Mouse (Mus musculus): ENCODE measurements around the gene Vcl. TPM values are rescaled to one million over a fixed set of nuclear protein-coding genes. Genes with fewer than 3 reads are reported as not detected.

Vcl gene
- total and polyA plus RNA-seq, 3 experiments, result 2.1 to 4.6 (median 4.5) TPM

DNA sequence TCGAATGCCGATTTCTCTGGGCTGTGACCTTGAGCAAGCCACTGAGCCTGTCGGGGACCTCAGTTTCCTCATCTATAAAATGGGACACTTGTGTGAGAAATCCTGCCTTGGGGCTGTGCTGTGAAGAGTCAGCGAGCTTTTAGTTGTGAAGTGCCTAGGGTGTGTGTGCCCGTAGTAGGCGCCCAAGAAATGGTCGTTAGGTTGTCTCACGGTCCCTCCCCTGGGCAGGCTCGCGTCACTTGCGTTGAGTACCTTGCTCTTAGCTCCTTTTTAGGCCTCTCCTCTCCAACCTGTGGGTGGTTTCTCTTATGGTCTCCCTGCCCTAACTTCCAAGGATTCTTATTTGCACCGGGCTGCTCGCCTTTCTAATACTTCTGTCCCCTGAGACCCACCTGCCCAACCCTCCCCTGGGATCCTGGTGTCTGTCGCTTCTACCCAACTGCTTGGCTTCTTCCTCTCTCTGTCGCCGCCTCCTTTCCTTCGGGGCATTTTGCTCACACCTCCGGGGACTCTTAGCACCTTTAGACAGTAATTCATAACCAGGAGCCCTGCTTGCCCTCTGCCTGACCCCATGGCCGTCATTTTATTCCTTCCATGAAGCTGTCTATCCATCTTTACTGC, 726 bp downstream of the Vcl start:
- peak overlapping the region; percentile 60 to 72 (median 61) for H3K4me3 ChIP-seq (replicated peaks in 1 of 3; ENCODE audit: low read depth in 2 of 3, low read length in 2 of 3, poor library complexity in 1 of 3)
- H3K4me2 ChIP-seq (ENCODE audit: insufficient read depth, low read depth, poor library complexity, severe bottlenecking), result peak overlapping the region; percentile 84
- peak; percentile 53 for DNase-seq (ENCODE audit: extremely low read depth)
- no peaks in the 10 kb centered on the region for H3K79me2 ChIP-seq (replicated peaks; ENCODE audit: control insufficient read depth, extremely low read depth, insufficient read depth, poor library complexity, severe bottlenecking)
- in situ Hi-C loops (cut with MboI; ENCODE audit: low pct_ligation_motif_present, low pct_unique_long_range_greater_than_20kb, low sequenced_read_pairs) (no loop called here), dilution Hi-C loops (cut with MboI; ENCODE audit: extremely low pct_ligation_motif_present, extremely low pct_unique_long_range_greater_than_20kb, low sequenced_read_pairs) (no loop called here)
- H3K27me3 ChIP-seq (replicated peaks), result peaks cover 8% of the 10 kb centered on the region
- peaks cover 6% of the 10 kb centered on the region for H3K9me3 ChIP-seq (replicated peaks; ENCODE audit: low read length)
- H3K36me3 ChIP-seq (replicated peaks in 1 of 2; ENCODE audit: control insufficient read depth in 1 of 2, insufficient read depth in 1 of 2, low read length in 1 of 2), result no peaks in the 10 kb centered on the region
- TF ChIP-seq ELF1 (IDR thresholded peaks at IDR 0.05; ENCODE audit: low read depth, low read length), result no peak
- TF ChIP-seq ZNF384 (IDR thresholded peaks at IDR 0.05; ENCODE audit: low read depth, low read length), result no peak
- TF ChIP-seq RCOR1 (conservative IDR thresholded peaks at IDR 0.05; ENCODE audit: low read depth, low read length), result no peak
- TF ChIP-seq USF2 (conservative IDR thresholded peaks at IDR 0.05; ENCODE audit: low read depth, low read length), result no peak
- no peak for TF ChIP-seq E2F4 (IDR thresholded peaks at IDR 0.05; ENCODE audit: insufficient replicate concordance, low read depth, low read length)
- TF ChIP-seq MAFK (IDR thresholded peaks at IDR 0.05; ENCODE audit: insufficient replicate concordance, low read length), result no peak
- TF ChIP-seq CTCF (conservative IDR thresholded peaks at IDR 0.05 in 1 of 2, IDR thresholded peaks at IDR 0.05 in 1 of 2; ENCODE audit: low read depth in 2 of 2, low read length in 2 of 2), result no peak
- no peak for TF ChIP-seq SMC3 (IDR thresholded peaks at IDR 0.05; ENCODE audit: low read depth, low read length)
- no peak for TF ChIP-seq JUND (conservative IDR thresholded peaks at IDR 0.05; ENCODE audit: low read depth, low read length)
- TF ChIP-seq SIN3A (IDR thresholded peaks at IDR 0.05; ENCODE audit: low read length), result no peak; the same call in 1 of the 2 replicates
- no peak for TF ChIP-seq GABPA (IDR thresholded peaks at IDR 0.05; ENCODE audit: insufficient replicate concordance, low read depth, low read length)
- no peak for TF ChIP-seq EP300 (IDR thresholded peaks at IDR 0.05; ENCODE audit: low read length)
- no peak for TF ChIP-seq CHD1 (IDR thresholded peaks at IDR 0.05; ENCODE audit: low read depth, low read length)
- no peak for TF ChIP-seq ZC3H11A (IDR thresholded peaks at IDR 0.05; ENCODE audit: low read depth, low read length)
- TF ChIP-seq MEF2A (IDR thresholded peaks at IDR 0.05; ENCODE audit: borderline replicate concordance, low read depth, low read length), result no peak
- no peak overlapping the region; the same call in 1 of the 2 replicates for H3K9ac ChIP-seq (ENCODE audit: insufficient read depth, low read depth)
- no peak overlapping the region for H3K27ac ChIP-seq (ENCODE audit: insufficient read depth, low read depth)
- H3K4me1 ChIP-seq (ENCODE audit: control insufficient read depth in 1 of 2, insufficient read depth in 2 of 2), result peaks cover 2 to 16% of the 10 kb centered on the region in 2 experiments; a peak in 2 of 4 replicates

DNA sequence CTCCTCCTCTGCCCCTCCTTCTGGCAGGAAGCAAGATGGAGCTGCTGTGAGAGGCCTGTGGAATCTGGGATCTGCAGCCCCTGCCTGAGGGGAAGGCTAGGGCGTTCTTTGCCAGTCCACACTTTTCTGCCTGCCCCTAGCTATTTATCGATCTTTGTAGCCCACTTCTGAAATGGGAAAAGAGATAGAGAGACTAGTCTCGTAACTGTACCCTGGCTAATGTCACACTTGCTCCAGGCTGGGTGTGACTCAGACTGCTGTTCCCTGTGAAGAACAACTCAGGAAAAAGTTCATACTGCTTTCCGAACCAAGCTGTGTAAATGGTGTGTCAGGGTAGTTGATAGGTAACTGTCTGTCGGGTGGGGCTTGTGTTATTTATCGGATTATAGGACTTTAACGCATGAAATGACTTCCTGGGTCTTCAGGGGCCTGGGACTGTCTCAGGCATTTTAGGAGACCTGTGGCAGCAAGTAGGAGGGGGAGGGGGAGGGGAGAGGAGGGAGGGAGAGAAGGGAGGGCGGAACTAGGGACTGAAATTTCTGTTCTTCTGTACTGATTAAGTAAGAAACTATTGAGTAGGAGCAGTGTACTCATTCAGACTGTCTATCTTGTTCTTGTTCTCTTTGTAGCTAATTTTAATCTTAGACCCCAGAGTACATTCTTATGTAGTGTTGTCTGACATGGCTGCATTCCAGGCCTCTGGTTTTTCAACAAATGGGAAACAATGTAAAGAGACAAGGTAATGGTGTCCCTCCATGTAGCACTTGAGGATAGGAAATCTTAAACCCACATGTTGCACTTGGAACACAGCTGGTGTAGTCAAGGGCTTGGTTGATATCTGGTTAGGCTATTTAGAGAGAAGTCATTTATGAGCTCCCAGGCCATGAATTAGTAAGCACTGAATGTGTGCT, 1.5 kb downstream of the Vcl start:
- H3K4me1 ChIP-seq (ENCODE audit: control insufficient read depth in 1 of 2, insufficient read depth in 2 of 2), result peaks cover 2 to 15% of the 10 kb centered on the region in 2 experiments; a peak in 2 of 4 replicates
- H3K9ac ChIP-seq (ENCODE audit: insufficient read depth, low read depth), result no peak overlapping the region
- H3K27me3 ChIP-seq (replicated peaks), result peaks cover 8% of the 10 kb centered on the region
- DNase-seq (ENCODE audit: extremely low read depth), result no peak
- peaks cover 6% of the 10 kb centered on the region for H3K9me3 ChIP-seq (replicated peaks; ENCODE audit: low read length)
- H3K36me3 ChIP-seq (replicated peaks in 1 of 2; ENCODE audit: control insufficient read depth in 1 of 2, insufficient read depth in 1 of 2, low read length in 1 of 2), result no peaks in the 10 kb centered on the region
- in situ Hi-C loops (cut with MboI; ENCODE audit: low pct_ligation_motif_present, low pct_unique_long_range_greater_than_20kb, low sequenced_read_pairs) (no loop called here), dilution Hi-C loops (cut with MboI; ENCODE audit: extremely low pct_ligation_motif_present, extremely low pct_unique_long_range_greater_than_20kb, low sequenced_read_pairs) (no loop called here)
- H3K27ac ChIP-seq (ENCODE audit: insufficient read depth, low read depth), result no peak overlapping the region
- no peak overlapping the region for H3K4me3 ChIP-seq (replicated peaks in 1 of 3; ENCODE audit: low read depth in 2 of 3, low read length in 2 of 3, poor library complexity in 1 of 3)
- H3K4me2 ChIP-seq (ENCODE audit: insufficient read depth, low read depth, poor library complexity, severe bottlenecking), result peak overlapping the region; percentile 84
- TF ChIP-seq ZNF384 (IDR thresholded peaks at IDR 0.05; ENCODE audit: low read depth, low read length), result no peak
- TF ChIP-seq HCFC1 (IDR thresholded peaks at IDR 0.05; ENCODE audit: low read depth, low read length), result no peak
- TF ChIP-seq JUN (IDR thresholded peaks at IDR 0.05; ENCODE audit: insufficient read depth, low read depth, low read length), result no peak
- TF ChIP-seq PAX5 (IDR thresholded peaks at IDR 0.05; ENCODE audit: low read length), result no peak
- TF ChIP-seq TBP (conservative IDR thresholded peaks at IDR 0.05; ENCODE audit: low read depth, low read length), result no peak
- no peak for TF ChIP-seq CTCF (conservative IDR thresholded peaks at IDR 0.05 in 1 of 2, IDR thresholded peaks at IDR 0.05 in 1 of 2; ENCODE audit: low read depth in 2 of 2, low read length in 2 of 2)
- TF ChIP-seq EP300 (IDR thresholded peaks at IDR 0.05; ENCODE audit: low read length), result no peak
- TF ChIP-seq TCF12 (IDR thresholded peaks at IDR 0.05; ENCODE audit: low read depth, low read length), result no peak
- no peak for TF ChIP-seq CHD2 (IDR thresholded peaks at IDR 0.05; ENCODE audit: low read length)
- no peak for TF ChIP-seq MAX (IDR thresholded peaks at IDR 0.05; ENCODE audit: low read length)
- TF ChIP-seq JUND (conservative IDR thresholded peaks at IDR 0.05; ENCODE audit: low read depth, low read length), result no peak
- no peak for TF ChIP-seq ELF1 (IDR thresholded peaks at IDR 0.05; ENCODE audit: low read depth, low read length)
- no peak for TF ChIP-seq ZKSCAN1 (IDR thresholded peaks at IDR 0.05; ENCODE audit: borderline replicate concordance, low read depth, low read length)
- no peak for TF ChIP-seq GABPA (IDR thresholded peaks at IDR 0.05; ENCODE audit: insufficient replicate concordance, low read depth, low read length)
- H3K79me2 ChIP-seq (replicated peaks; ENCODE audit: control insufficient read depth, extremely low read depth, insufficient read depth, poor library complexity, severe bottlenecking), result no peaks in the 10 kb centered on the region

Data from CH12.LX (cell line).